Mouse (Mus musculus) lung, postnatal 36 days (tissue): Measurements from ENCODE around the gene Aqp2.
A peak's percentile ranks its signal among the peaks of the same experiment; 100 is the strongest.

Experiments
- DNase-seq: peaks from one replicate; pipeline ENCODE4 v3.0.0; 2022; ENCODE audit warnings: mixed read lengths

Aqp2 gene

GRCm38 (mm10) chr15:99592177-99592576 is 13.3 kb downstream of the Aqp2 start:
- DNase-seq: peak; percentile 74

GRCm38 (mm10) chr15:99592877-99593276 is 14.0 kb downstream of the Aqp2 start:
- no peak for DNase-seq

DNA sequence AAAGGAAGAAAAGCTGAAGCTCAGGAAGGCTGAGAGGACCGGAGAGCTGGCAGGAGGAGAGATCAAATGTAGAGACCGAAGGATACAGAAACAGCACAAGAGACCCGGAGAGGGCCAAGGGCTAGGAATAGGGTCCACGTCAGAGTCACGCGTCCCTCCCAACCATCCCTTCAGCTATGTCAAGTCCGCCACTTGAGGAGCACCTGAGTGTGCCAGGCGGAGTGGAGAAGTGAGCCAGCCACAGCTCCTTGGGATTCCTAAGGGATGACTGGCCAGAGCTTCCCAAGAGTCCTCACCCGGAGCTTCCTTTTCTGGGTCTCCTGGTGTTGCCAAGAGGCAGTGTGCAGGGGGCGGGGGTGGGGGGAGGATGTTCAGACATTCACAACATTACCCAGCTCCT is 16.1 kb downstream of the Aqp2 start:
- DNase-seq: peak; percentile 81

DNA sequence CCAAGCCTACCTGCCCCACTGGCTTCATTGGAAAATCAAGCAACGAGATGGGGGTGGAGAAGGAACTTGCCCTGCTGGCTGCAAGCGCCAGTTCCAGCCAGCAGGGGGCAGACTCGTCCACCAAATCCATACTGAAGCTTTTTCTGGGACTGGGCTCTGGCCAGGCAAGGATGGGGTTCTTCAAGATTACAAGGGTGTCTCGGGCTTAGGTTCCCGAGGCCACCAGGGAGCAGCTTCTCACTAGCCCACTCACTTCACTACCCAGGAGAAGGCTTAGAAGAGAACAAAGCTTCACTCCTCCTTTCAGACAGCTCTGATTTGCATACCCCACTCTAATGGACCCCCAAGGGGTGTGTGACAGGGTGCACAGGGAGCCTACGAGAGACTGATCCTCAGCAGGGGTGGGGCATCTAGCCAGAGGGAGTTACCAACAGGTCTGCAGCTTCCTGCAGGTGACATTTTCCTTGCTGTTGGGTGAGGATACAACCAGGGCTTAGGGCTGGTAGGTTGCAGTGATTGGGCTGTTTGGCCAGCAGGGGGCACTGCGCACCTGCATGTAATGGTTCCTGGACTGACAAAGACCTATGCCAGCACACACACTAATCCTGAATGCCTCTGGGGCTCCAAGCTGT is 17.3 kb downstream of the Aqp2 start:
- peak; percentile 89 for DNase-seq

DNA sequence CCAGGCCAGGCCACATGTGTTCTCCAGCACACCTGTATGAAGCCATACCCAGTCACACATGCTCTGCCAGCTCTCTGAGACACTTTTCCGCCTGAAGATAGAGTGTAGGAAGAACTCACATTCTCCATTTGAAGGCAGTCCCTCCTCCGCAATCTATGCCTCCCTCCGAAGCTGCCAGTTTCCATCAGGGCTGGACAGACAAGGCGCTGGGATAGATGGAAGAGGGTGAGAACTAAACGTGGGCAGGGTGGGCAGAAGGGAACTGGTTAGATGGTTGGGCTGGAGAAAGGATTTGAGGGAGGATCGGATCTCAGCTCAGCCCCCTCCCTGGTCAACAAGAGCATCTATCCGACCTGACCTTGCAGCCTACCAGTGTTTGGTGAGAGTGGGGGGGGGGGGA is 18.0 kb downstream of the Aqp2 start:
- no peak for DNase-seq

GRCm38 (mm10) chr15:99597596-99597995 is 18.7 kb downstream of the Aqp2 start:
- no peak for DNase-seq

DNA sequence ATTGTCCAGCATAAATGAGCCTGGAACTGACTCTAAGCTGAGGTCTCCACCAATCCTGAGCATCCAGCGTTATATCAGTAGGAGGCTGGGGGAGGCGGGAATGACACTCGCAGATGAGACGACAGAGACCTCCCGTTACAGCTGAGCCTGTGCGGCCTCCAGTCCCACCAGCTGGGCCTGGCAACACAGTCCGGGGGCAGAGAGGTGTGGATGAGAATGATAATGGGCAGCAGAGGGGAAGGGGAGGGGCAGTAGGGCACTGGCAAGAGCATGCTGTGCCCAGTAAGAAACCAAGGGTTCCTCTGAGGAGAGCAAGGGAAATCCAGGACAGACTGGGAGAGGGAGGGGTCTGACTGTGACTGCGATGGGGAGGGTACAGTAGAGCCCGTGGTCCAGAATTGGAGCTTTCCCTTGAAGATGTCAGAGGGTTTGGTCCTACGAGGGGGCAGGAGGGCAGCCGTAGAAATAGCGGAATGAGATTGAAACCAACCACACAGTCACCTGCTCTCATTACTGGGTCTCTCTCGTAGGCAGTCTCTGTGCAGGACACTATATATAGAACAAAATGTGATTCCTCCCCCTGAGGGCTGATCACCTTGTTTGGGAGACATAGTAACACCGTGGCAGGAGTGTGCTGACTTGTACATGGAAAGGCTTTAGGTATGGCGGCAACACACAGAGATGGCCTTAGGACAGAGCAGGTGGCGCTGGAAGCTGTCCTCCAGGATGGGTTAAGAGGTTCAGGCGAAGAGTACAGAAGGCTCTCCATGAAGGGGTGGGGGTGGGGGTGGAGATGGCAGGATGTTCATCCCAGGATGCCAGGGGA is 20.6 kb downstream of the Aqp2 start:
- no peak for DNase-seq

DNA sequence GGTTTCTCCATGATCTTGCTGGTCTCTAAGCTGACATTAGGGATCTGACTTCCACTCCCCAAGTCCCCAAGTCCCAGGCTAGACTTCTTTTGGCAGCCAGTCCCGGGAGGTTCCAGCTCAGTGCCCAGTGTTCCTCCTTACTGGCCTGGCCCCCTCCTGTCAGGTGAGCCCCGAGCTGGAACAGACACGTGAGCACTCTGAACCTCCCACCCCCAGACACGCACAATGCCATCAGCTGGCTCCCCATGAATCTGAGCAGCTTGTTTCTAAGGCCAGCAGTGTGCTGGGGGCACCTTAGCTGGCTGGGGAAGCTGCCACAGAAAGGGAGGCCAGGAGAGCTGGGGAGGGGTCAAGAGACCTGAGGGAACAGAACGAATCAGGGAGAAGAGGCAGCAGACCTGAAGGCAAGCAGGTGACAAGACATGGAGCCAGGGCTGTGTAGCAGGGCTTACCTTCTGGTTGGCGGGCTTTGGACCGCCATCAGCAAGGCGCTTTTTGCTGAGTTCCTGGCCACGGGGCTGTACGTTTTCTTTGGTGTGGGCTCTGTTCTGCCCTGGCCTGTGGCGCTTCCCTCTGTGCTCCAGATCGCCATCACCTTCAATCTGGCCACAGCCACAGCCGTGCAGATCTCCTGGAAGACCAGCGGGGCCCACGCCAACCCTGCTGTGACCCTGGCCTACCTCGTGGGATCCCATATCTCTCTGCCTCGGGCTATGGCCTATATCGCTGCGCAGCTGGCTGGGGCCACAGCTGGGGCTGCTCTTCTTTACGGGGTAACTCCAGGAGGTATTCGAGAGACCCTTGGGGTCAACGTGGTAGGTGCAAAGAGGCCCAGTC is 22.3 kb downstream of the Aqp2 start, which contains the start of gene Aqp6:
Aqp6 (plus strand) TSS at position 415 of the 837 bp plus-strand sequence.
- DNase-seq: no peak

DNA sequence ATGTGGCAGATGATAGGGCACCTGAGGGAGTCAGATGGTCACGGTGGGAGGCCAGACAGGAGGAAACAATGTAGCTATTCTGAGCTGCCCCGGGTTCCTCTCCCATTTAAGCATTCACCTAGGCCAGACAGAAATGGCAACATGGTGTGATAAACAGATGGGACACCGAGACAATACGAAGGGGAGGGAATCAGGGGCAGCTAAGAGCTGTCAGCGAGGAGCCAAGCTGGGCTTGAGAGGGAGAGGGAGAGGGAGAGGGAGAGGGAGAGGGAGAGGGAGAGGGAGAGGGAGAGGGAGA is 22.9 kb downstream of the Aqp2 start:
- DNase-seq: no peak

GRCm38 (mm10) chr15:99602206-99602820 is 23.5 kb downstream of the Aqp2 start:
- no peak for DNase-seq

- no peak for DNase-seq
Observed at GRCm38 (mm10) chr15:99603216-99603615, 24.4 kb downstream of the Aqp2 start.

DNA sequence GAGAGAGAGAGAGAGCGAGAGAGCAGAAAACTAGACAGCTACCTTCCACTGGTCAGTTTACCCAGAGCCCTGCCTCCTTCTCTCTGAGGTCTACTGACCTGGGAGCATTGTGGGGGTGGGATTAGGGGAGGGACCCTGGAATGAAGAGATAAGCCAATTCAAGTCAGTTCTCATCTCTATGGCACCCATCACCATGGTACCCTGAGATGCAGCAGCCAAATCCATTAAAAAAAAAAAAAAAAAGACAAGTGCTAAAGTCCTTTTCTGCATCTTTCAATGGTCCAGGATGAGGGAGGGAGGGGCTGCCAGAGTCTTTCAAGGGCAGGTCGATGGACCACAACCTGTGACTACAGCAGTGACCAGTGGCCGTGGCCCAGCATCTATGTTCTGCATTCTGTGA is 26.7 kb downstream of the Aqp2 start:
- no peak for DNase-seq

DNA sequence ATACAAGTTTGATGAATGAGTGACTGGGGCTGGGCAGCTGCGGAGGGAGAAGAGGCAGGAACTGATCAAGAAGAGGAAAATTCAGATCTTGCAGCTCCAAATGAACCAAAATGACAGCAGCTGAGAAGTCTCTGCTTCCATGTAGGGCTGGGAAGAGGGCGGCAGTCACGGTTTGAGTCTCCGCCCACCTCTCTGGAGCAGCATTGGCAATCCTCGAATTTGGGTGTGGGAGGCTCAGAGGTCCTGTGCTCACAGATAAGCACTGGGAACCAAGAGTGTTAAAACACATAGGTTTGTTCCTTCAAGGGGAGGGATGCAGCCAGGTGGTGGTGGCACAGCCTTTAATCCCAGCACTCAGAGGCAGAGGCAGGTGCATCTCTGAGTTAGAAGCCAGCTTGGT is 27.7 kb downstream of the Aqp2 start:
- DNase-seq: no peak

GRCm38 (mm10) chr15:99607388-99608113 is 28.7 kb downstream of the Aqp2 start:
- DNase-seq: no peak

DNA sequence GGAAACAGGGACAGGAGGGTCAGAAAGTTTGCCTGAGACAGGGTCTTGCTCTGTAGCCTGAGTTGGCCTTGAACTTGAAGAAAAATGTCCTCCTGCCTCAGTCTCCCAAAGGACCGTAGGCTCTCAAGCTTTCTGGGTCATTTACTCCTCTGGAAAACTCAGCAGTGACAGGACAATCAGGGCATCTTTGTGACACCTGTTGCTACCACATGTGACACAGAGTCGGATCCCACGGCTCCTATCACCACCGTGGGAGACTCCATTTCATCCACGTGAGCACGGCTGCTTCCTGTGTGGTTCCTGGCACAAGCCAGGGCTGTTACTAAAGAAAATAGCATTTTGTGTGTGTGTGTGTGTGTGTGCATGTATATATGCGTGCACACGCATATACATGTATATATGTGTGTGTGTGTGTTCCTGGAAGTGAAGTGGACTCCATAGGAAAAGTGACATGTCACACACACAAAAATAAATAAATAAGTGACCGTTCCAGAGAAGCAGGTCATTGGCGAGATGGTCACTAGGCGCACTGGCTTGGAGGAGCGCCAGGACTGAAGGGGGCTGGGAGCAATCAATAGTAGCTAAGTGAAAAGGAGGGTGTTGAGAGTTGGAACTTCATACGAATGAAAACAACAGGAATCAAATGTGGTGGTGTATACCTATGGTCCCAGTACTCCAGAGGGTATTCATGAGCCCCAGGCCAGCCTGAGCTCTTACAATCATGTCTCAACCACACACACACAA is 29.7 kb downstream of the Aqp2 start:
- no peak for DNase-seq

GRCm38 (mm10) chr15:99611563-99611962 is 32.7 kb downstream of the Aqp2 start:
- no peak for DNase-seq

DNA sequence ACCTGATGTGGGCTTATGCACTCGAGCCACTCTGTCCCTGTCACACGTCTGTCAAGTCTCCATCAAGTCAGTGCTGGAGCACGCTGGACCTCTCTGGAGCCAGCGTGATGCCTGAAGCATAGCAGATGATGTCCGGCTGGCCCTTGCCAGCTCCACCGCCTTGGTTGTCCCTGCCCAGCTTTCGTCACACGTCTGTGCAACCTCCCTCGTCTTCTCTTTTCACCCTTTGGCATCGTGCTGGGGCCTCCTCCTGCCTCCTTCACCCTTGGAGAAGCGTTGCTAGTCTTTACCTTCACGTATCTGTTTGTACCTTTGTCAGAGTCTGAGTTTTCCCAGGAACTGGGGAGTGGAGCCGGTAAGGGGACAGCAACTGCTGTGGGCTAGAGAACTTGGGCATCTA is 35.4 kb downstream of the Aqp2 start:
- no peak for DNase-seq

GRCm38 (mm10) chr15:99614753-99615152 is 35.9 kb downstream of the Aqp2 start:
- DNase-seq: peak; percentile 28

- DNase-seq: peak; percentile 61
Observed at GRCm38 (mm10) chr15:99615246-99615645, 36.4 kb downstream of the Aqp2 start.

DNA sequence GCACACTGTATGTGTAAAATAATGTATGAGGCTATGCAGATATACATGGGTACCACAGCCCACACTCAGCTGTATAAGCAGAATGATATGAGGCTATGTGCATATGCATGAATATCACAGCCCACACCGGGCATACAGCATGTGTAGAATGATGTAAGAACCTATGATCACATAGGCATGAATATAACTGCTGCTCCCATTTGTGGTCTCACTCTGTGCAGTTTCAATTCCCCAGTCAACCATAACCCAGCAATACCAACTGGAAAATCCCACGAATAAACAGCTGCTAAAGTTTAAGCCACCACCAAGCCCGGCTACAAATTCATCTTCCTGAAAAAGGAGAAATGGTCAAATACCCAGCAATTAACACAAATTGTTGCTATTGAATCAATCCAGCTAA is 39.7 kb downstream of the Aqp2 start:
- no peak for DNase-seq

GRCm38 (mm10) chr15:99619821-99620220 is 41.0 kb downstream of the Aqp2 start:
- no peak for DNase-seq

DNA sequence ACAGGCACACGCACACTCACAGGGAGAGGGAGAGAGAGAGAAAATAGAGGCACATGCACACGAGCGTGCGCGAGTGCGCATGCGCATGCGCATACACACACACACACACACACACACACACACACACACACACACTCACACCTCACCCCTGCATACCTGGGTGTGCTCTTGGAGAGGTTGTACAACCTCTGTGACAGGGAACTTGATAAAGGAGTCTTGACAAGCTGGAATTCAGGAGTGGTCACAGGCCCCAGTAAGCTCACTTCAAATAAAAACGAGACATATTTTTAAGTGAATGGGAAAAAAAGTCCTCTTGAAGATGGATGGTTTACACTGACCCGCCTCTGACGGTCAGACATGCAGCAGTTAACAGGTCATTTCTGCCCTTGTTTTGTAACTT is 43.2 kb downstream of the Aqp2 start:
- peak; percentile 12 for DNase-seq
